Comparison of ENCODE assay signal across 8 mouse cellular contexts in genomic region chr13:111410831-111411230, GRCm38 (mm10).
DNase-seq lines count a peak whose midpoint lies in the region; ATAC-seq and TF ChIP-seq lines count a peak whose summit lies in the region.

No protein-coding gene starts in this region.

- H3K27me3 ChIP-seq in G1E (ENCODE audit: insufficient read depth, low read length) = peaks cover 9% of the 10 kb centered on the region
- H3K27me3 ChIP-seq in hindbrain, embryonic 11.5 days (ENCODE audit: control insufficient read depth, insufficient read depth, low read length) = no peaks in the 10 kb centered on the region

- no peak overlapping the region for H3K4me2 ChIP-seq in hindbrain, embryonic 11.5 days (replicated peaks; ENCODE audit: low read depth, low read length)

- peak overlapping the region; percentile 24; the same call in 1 of the 2 replicates for H3K27ac ChIP-seq in layer of hippocampus, adult 2 months
- no peak overlapping the region for H3K27ac ChIP-seq in hindbrain, embryonic 11.5 days (ENCODE audit: low read depth, low read length)

- WGBS in hindbrain, embryonic 11.5 days = 7% methylated on average over 7 of the region's 7 CpGs

- peak; percentile 87 for TF ChIP-seq CTCF in layer of hippocampus, adult 2 months (conservative IDR thresholded peaks at IDR 0.05)
- peak; percentile 41; the same call in 1 of the 2 replicates for TF ChIP-seq CTCF in G1E (IDR thresholded peaks at IDR 0.05; ENCODE audit: low read depth, low read length)

- no peaks in the 10 kb centered on the region for H3K36me3 ChIP-seq in G1E (replicated peaks)
- H3K36me3 ChIP-seq in hindbrain, embryonic 11.5 days (ENCODE audit: control insufficient read depth, insufficient read depth, low read length) = no peaks in the 10 kb centered on the region

- H3K9me3 ChIP-seq in G1E (replicated peaks) = no peaks in the 10 kb centered on the region
- no peaks in the 10 kb centered on the region for H3K9me3 ChIP-seq in hindbrain, embryonic 11.5 days (ENCODE audit: control insufficient read depth, low read length)

- peaks cover 2% of the 10 kb centered on the region; the same call in 1 of the 2 replicates for H3K4me1 ChIP-seq in G1E (ENCODE audit: insufficient read depth, low read depth, low read length)
- no peaks in the 10 kb centered on the region for H3K4me1 ChIP-seq in hindbrain, embryonic 11.5 days (replicated peaks; ENCODE audit: control insufficient read depth, insufficient read depth, low read length)

- ATAC-seq in G1E (ENCODE audit: extremely low read depth, insufficient number of reproducible peaks, low FRiP score, poor library complexity, severe bottlenecking) = no peak
- no peak for ATAC-seq in hindbrain, embryonic 11.5 days (ENCODE audit: low FRiP score)

- peak; percentile 49 to 64 for DNase-seq in layer of hippocampus, adult 2 months (ENCODE audit: low spot score in 2 of 2)
- DNase-seq in layer of hippocampus, adult 8-10 months (ENCODE audit: low spot score in 2 of 2) = no peak
- DNase-seq in G1E (ENCODE audit: low spot score) = peak; percentile 4
- DNase-seq in cerebellum, adult 18-20 months = peak; percentile 31 to 41
- peak; percentile 70 for DNase-seq in hindbrain, embryonic 11.5 days (ENCODE audit: low spot score)
- peak; percentile 56 for DNase-seq in lung, postnatal 25 days (ENCODE audit: low spot score)
- no peak for DNase-seq in spleen, postnatal 36 days (ENCODE audit: low spot score in 2 of 2)
- DNase-seq in layer of hippocampus, postnatal 25 days (ENCODE audit: extremely low spot score in 1 of 2, low spot score in 1 of 2) = no peak

- no peak overlapping the region for H3K4me3 ChIP-seq in layer of hippocampus, adult 2 months
- no peak overlapping the region for H3K4me3 ChIP-seq in G1E (ENCODE audit: low read depth, low read length)
- no peak overlapping the region for H3K4me3 ChIP-seq in hindbrain, embryonic 11.5 days (ENCODE audit: low read depth, low read length)

- H3K9ac ChIP-seq in hindbrain, embryonic 11.5 days (ENCODE audit: low read depth, low read length) = no peak overlapping the region

Comparison
In these comparisons a context has a peak if more than half of its experiments do, and no peak if none do; other contexts are left out.
1. DNase-seq: peak in layer of hippocampus, adult 2 months (2 of 2), G1E (single experiment), cerebellum, adult 18-20 months (2 of 2), hindbrain, embryonic 11.5 days (single experiment) and lung, postnatal 25 days (single experiment); none in layer of hippocampus, adult 8-10 months (0 of 2), spleen, postnatal 36 days (0 of 2) and layer of hippocampus, postnatal 25 days (0 of 2).